Mouse (Mus musculus) olfactory bulb, adult 2 months (tissue): ENCODE measurements at regions not wholly inside any gene's neighbourhood (a gene's known extent, or its start where the extent isn't known, plus 50 kb on each side); places are given as distances from the start of the nearest gene placed in this dataset.

Source experiments
- H3K27ac ChIP-seq: fragments of 200-500 bp; 2 replicates; pipeline ENCODE4 v1.5.1; 2012; ENCODE audit warnings: low read depth, low read length; ENCODE audit not compliant: insufficient read depth
- H3K4me1 ChIP-seq: fragments of 200-500 bp; 2 replicates; pipeline ENCODE4 v1.6.1; 2012; ENCODE audit warnings: low read length; ENCODE audit not compliant: control insufficient read depth, insufficient read depth
- H3K4me3 ChIP-seq: fragments of 200-500 bp; 2 replicates; pipeline ENCODE4 v1.5.1; 2012; ENCODE audit warnings: mild to moderate bottlenecking, low read depth, low read length, moderate library complexity; ENCODE audit not compliant: insufficient read depth
- CTCF ChIP-seq: fragments of 200-500 bp; IDR thresholded peaks from 2 replicates; pipeline ENCODE4 v1.5.1; 2012; ENCODE audit warnings: low read depth, mild to moderate bottlenecking, low read length, moderate library complexity; ENCODE audit not compliant: insufficient read depth
- POLR2A ChIP-seq: fragments of 200-500 bp; IDR thresholded peaks from 2 replicates; pipeline ENCODE4 v1.6.1; 2012; ENCODE audit warnings: mild to moderate bottlenecking, low read depth, low read length, moderate library complexity; ENCODE audit not compliant: insufficient read depth
- WGBS: fragments of 180-500 bp; shearing (Covaris S2); methylation state at CpG from one replicate; pipeline ENCODE4 v1.1.7; 2018; 5-methylcytosine and 5-hydroxymethylcytosine counted together

GRCm38 (mm10) chr12:98337644-98338043 lies 69.2 kb downstream of the Gpr65 start:
- H3K4me3 ChIP-seq = no peak overlapping the region
- WGBS = 65% methylated on average over 3 of the region's 3 CpGs
- TF ChIP-seq CTCF = no peak
- no peak for TF ChIP-seq POLR2A
- no peaks in the 10 kb centered on the region for H3K4me1 ChIP-seq
- no peak overlapping the region for H3K27ac ChIP-seq

DNA sequence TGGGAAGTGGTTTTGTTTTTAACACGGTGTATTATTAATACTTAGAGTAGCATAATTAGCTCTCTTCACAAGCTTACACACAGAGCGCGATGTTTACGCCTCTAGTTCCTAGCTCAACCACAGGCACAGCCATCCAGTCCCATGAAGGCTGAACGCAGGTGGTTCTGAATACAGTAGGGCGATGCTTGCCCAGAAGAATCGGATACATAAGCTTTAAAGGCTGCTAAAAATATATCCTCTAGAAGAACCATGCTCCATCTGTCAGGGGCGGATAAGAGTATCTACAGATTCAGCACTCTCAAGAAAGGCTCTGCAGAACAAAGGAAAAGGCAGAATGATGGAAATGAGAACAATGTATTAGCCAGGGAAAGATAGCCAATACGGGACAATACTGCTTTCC lies 71.1 kb downstream of the Gpr65 start:
- WGBS = 45% methylated on average over 9 of the region's 9 CpGs
- no peak overlapping the region for H3K27ac ChIP-seq
- no peak for TF ChIP-seq CTCF
- no peak for TF ChIP-seq POLR2A
- H3K4me1 ChIP-seq = 0 out of 2 replicates have a peak, but pooled peaks cover 2% of the 10 kb centered on the region
- no peak overlapping the region for H3K4me3 ChIP-seq

DNA sequence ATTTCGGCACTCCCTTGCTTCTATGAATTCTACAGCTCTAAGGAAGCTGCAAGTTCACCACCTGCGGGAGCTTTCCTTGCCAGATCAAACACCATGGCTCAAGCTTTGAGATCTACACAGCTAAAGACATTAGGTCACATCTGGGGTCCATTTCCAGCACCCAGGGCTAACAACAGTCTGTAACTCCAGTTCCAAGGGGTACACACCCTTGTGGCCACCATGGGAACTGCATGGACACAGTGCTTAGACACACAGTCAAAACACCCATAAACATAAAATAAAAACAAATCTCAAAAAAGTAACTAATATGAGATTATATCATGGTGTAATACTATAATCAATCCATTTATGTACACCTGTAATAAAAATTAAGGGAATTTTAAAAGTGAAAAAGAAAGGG lies 73.7 kb downstream of the Gpr65 start:
- Histone ChIP-seq H3K27ac (no peak overlapping the region), H3K4me3 (no peak overlapping the region), H3K4me1 (0 out of 2 replicates have a peak, but pooled peaks cover 2% of the 10 kb centered on the region)
- no peak for TF ChIP-seq POLR2A
- TF ChIP-seq CTCF = no peak
- 96% methylated on average over 2 of the region's 2 CpGs for WGBS

- H3K4me3 ChIP-seq = no peak overlapping the region
- 0 out of 2 replicates have a peak overlapping the region, but pooled peaks have one; percentile 10 for H3K27ac ChIP-seq
- TF ChIP-seq POLR2A (no peak), CTCF (no peak)
- 0 out of 2 replicates have a peak, but pooled peaks cover 2% of the 10 kb centered on the region for H3K4me1 ChIP-seq
- WGBS = 41% methylated on average over 7 of the region's 7 CpGs
Observed at GRCm38 (mm10) chr12:98343653-98344052, 75.2 kb downstream of the Gpr65 start.

- TF ChIP-seq POLR2A = no peak
- no peak for TF ChIP-seq CTCF
- Histone ChIP-seq H3K4me1 (peaks cover 7% of the 10 kb centered on the region; the same call in 1 of the 2 replicates), H3K4me3 (no peak overlapping the region), H3K27ac (no peak overlapping the region)
- WGBS = 87% methylated on average over 6 of the region's 6 CpGs
Observed at GRCm38 (mm10) chr12:98347056-98347455, 78.6 kb downstream of the Gpr65 start.

GRCm38 (mm10) chr12:98347550-98348318 lies 79.3 kb downstream of the Gpr65 start:
- WGBS = 85% methylated on average over 13 of the region's 13 CpGs
- Histone ChIP-seq H3K4me1 (peaks cover 7% of the 10 kb centered on the region; the same call in 1 of the 2 replicates), H3K27ac (no peak overlapping the region), H3K4me3 (no peak overlapping the region)
- TF ChIP-seq POLR2A = no peak

DNA sequence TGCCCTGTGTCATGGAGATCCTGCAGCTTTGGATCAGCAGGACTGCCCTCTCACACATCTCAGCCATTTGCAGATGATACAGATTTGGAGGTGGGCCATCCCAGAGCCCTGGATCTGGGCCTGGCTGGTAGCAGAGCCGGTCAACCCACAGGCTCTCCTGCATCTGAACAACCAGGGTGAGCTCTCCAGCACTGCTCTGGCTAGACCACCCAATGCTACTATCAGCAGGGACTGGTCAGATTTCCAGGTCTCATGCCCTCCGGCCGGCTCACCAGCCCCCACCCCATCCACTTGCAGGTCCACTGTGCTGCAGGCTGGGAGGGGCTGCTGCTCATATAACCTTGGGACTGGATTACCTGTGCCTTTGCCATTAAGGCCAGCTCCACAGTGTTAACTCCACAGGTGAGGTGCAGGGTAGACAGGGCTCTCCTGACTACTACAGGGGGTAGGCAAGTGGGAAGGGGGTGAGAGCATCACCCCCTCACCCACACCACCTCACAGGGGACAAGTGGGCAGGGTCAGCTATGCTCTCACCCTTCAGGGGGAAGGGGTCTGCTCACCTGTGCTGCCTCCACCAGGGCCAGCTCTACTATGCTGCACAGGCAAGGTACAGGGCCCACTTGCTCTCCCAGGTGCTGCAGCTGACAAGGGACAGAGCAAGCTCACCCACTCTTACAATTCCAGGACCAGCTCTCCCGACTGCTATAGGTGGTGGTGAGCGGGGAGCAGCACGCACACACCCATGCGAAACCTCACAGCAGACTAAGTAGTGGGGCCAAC lies 81.6 kb downstream of the Gpr65 start:
- TF ChIP-seq CTCF (no peak), POLR2A (no peak)
- Histone ChIP-seq H3K27ac (no peak overlapping the region), H3K4me3 (no peak overlapping the region), H3K4me1 (peaks cover 5% of the 10 kb centered on the region; the same call in 1 of the 2 replicates)
- WGBS = 92% methylated on average over 7 of the region's 7 CpGs

DNA sequence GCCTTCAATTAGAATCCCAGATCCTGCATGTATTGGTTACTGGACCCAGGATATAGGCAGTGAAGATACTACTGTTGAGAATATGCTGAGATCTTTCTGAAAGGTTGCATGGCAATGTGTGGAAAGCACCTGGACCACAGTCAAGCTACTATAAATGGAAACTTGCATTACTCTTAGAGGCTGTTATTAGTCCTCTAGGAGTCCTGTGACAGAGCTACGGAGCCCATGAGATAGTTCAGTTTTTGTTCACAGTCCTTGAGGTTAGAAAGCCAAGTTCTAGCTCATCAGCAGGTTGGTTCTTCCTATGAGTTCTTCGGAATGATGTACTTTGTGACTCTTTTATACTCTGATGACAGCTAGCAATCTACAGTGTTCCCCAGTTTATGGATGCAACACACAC lies 84.0 kb downstream of the Gpr65 start:
- WGBS = 91% methylated on average over 2 of the region's 2 CpGs
- Histone ChIP-seq H3K4me1 (peaks cover 5% of the 10 kb centered on the region; the same call in 1 of the 2 replicates), H3K27ac (no peak overlapping the region), H3K4me3 (no peak overlapping the region)
- TF ChIP-seq POLR2A (no peak), CTCF (no peak)

DNA sequence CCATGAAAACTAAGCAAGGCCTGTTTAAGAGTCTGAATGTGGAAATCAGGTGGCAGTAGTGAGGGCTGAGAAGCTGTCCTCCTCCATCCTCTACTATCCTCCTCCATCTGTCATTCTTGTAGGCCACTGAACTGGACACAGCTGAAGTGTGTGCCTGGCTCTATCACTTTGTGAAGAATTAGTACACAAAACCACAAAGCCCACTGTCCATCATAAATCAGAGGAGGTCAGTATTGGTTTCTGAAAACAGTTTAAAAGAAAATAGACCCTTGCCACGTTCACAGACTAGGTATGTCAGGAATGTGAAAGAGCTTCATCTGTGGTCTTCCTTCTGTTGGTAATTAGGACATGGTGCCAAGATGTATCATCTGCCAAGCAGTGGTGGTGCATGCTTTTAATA lies 86.1 kb downstream of the Gpr65 start:
- Histone ChIP-seq H3K27ac (no peak overlapping the region), H3K4me3 (no peak overlapping the region), H3K4me1 (peaks cover 4% of the 10 kb centered on the region; the same call in 1 of the 2 replicates)
- WGBS = 64% methylated on average over 1 of the region's 1 CpGs
- TF ChIP-seq CTCF (no peak), POLR2A (no peak)
